Mouse (Mus musculus) gastrocnemius, adult 8-10 months (tissue): Measurements from ENCODE around the gene Sec61g. TPM values are rescaled to one million over a fixed set of nuclear protein-coding genes. Genes with fewer than 3 reads are reported as not detected.
A peak's percentile ranks its signal among the peaks of the same experiment; 100 is the strongest.
"Not testable (repeated sequence)": the region's sequence is repeated elsewhere in the genome, so short reads cannot be mapped to it uniquely, and the experiment has no call there.

Source experiments
- DNase-seq, 2 experiments: peaks; one replicate each; pipeline ENCODE4 v3.0.0; 2022; ENCODE audit warnings: low spot score in 2 of 2
- total RNA-seq, 4 experiments: library from RNA; stranded (reverse); gene quantifications; 2 replicates each; pipeline ENCODE4 v1.2.4; 2022

The Sec61g gene
- 1 to 10 TPM; 2.1 to 4.3 (median 3.0) TPM for total RNA-seq

GRCm38 (mm10) chr11:16508052-16508654 lies at the start of gene Sec61g:
Gene Sec61g (minus strand): TSS chr11:16508484.
- peak; percentile 83 to 87 for DNase-seq

- DNase-seq, result peak; percentile 45 to 49
Observed at GRCm38 (mm10) chr11:16546421-16547163, 38.3 kb upstream of the Sec61g start.

- DNase-seq, result no peak
Observed at GRCm38 (mm10) chr11:16537379-16537778, 29.1 kb upstream of the Sec61g start.

GRCm38 (mm10) chr11:16534582-16535553 lies 26.6 kb upstream of the Sec61g start:
- no peak for DNase-seq

- no peak for DNase-seq
Observed at GRCm38 (mm10) chr11:16532877-16533276, 24.6 kb upstream of the Sec61g start.

- no peak for DNase-seq
Observed at GRCm38 (mm10) chr11:16528909-16529308, 20.6 kb upstream of the Sec61g start.

- DNase-seq, result peak in 1 of 2 experiments; percentile 30
Observed at GRCm38 (mm10) chr11:16528391-16528790, 20.1 kb upstream of the Sec61g start.

- no peak for DNase-seq
Observed at GRCm38 (mm10) chr11:16527743-16528142, 19.5 kb upstream of the Sec61g start.

GRCm38 (mm10) chr11:16526467-16526866 lies 18.2 kb upstream of the Sec61g start:
- DNase-seq, result no peak

- DNase-seq, result no peak
Observed at GRCm38 (mm10) chr11:16525724-16526123, 17.4 kb upstream of the Sec61g start.

- DNase-seq, result no peak
Observed at GRCm38 (mm10) chr11:16524917-16525640, 16.8 kb upstream of the Sec61g start.

- DNase-seq, result not testable (repeated sequence)
Observed at GRCm38 (mm10) chr11:16515081-16515480, 6.8 kb upstream of the Sec61g start.

GRCm38 (mm10) chr11:16514221-16514620 lies 5.9 kb upstream of the Sec61g start:
- DNase-seq, result peak in 1 of 2 experiments; percentile 25

GRCm38 (mm10) chr11:16507385-16508051 lies 766 bp downstream of the Sec61g start:
- no peak for DNase-seq

- no peak for DNase-seq
Observed at GRCm38 (mm10) chr11:16505999-16506398, 2.3 kb downstream of the Sec61g start.

- no peak for DNase-seq
Observed at GRCm38 (mm10) chr11:16503150-16503549, 5.1 kb downstream of the Sec61g start.

GRCm38 (mm10) chr11:16502744-16503143 lies 5.5 kb downstream of the Sec61g start:
- no peak for DNase-seq

- no peak for DNase-seq
Observed at GRCm38 (mm10) chr11:16498756-16499680, 9.3 kb downstream of the Sec61g start.
